Mouse (Mus musculus) gastrocnemius, postnatal 10 days (tissue): ENCODE results near the gene Gm10837. TPM values are rescaled to one million over a fixed set of nuclear protein-coding genes. Genes with fewer than 3 reads are reported as not detected.
"Not testable (repeated sequence)": the region's sequence is repeated elsewhere in the genome, so short reads cannot be mapped to it uniquely, and the experiment has no call there.

ENCODE experiments used
- DNase-seq: peaks from one replicate; pipeline ENCODE4 v3.0.0; 2021; ENCODE audit warnings: mixed read lengths
- long read RNA-seq, 2 experiments: library from polyadenylated mRNA; stranded (forward); transcript quantifications; one replicate each; pipeline ENCODE4 v2.0.0; 2021
- total RNA-seq, 2 experiments: library from RNA; stranded (reverse); gene quantifications; 2 replicates each; pipeline ENCODE4 v1.2.3; 2021

Gene Gm10837
- not detected for total RNA-seq
- long read RNA-seq, experiment 1, result 0 reads
- long read RNA-seq, experiment 2, result 0 reads

- DNase-seq, result no peak
Measured at GRCm38 (mm10) chr14:122490441-122491328, at the start of gene Gm10837. Gm10837 (plus strand) TSS chr14:122490586.

- no peak for DNase-seq
Measured at GRCm38 (mm10) chr14:122449601-122450495, 40.5 kb upstream of the Gm10837 start.

DNA sequence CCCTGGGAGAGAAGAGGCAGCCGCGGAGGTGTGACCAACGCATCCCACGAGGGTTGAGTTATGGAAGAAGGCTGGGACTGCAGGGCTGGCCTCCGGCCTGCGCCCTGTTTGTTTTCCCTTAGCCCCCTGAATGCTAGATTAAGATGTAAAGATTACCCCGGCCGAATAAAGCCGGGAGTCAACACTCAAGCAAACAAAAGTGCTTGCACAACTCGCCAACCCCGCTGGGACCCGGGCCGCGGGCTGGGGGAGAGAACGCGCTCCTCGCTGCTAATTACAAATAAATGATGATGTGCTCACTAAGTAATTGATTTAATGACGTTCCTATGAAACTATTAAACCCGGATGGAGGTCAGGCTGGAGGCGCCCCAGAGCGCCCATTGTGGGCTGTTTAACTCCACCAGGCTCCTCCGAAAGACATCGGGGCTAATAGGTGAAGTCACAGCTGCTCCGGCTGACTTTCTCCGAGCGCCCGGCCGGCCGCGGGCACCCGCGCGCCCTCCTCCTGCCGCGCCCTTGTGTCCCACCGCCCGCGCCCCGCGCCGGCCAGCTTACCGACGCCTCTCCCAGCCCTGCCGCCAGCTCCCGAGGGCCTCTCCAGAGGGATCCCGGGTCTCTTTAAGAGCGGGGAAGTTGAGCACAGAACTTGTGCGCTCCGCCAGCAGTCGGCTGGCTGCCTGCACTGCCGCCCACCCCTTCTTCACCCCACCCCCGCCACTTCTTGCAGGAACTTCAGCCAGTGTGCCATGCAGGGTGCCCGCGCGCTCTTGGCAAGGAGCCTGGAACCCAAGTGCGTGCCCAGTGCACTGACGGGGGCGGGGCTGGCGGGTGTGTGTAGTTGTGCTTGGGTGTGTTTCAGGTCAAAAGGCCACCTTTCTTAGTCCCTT, 39.6 kb upstream of the Gm10837 start, which contains the start of gene Gm5089:
TSS of gene Gm5089 (minus strand) at position 620 of the 887 bp plus-strand sequence.
- DNase-seq, result peak; percentile 33

DNA sequence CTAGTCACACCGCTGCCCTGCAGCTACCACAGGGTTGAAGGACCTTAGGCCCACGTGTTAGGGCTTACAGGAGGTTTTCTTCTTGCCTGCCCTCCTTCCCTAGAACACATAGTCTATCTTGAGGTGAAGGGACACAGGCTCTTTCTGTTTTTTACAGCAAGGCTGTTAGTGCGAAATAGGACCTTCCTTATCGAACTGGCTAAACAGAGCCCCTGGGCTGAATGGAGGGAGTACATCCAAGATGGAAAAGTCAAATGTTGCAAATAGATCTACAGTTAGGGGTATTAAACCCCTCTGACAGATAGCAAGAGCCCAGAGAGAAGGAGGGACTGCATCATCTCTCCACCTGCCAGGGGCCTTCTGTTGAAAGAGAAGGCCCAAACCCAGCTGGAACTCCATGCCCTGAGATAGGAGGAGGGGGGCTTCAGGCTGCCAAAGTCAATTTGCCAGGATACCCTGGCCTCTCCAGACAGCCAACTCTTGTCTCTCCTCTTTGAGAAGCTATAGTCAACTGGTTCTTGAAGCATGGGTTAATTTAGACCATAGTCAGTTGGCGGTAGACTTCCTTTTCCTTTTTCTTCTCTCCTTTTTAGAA, 38.7 kb upstream of the Gm10837 start:
- DNase-seq, result no peak

DNA sequence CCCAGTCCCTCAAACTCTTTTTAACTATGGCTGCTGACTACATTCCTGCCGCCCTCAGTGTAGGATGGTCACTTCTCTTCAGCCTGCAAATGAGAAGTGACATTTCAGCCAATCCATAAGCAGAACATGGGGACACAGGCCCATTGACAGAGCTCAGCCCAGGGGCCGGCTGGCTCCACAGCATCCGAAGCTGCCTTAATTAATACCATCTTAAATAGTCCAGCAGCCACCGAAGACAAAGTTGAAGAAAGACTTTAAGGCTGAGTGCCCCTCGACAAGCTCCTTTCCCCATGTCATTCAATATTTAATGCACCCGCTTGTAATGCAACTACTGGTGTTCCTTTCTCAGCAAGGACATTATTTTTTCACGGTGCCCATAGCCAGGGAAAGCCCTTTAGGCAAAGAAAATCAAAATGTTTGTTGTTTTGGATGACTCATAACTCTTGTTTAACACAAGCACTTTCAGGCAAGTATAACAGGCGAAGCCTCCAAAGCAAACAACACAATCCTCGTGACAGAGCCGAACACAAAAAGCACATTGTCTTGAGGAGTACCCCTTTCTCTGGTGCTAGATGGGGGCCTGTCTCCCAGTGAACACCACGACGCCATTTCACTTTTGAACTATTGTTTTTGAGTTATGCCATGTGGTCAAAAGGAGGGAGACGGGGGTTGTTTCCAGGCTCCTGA, 37.5 kb upstream of the Gm10837 start:
- DNase-seq, result no peak

GRCm38 (mm10) chr14:122453388-122453995, 36.9 kb upstream of the Gm10837 start:
- no peak for DNase-seq

DNA sequence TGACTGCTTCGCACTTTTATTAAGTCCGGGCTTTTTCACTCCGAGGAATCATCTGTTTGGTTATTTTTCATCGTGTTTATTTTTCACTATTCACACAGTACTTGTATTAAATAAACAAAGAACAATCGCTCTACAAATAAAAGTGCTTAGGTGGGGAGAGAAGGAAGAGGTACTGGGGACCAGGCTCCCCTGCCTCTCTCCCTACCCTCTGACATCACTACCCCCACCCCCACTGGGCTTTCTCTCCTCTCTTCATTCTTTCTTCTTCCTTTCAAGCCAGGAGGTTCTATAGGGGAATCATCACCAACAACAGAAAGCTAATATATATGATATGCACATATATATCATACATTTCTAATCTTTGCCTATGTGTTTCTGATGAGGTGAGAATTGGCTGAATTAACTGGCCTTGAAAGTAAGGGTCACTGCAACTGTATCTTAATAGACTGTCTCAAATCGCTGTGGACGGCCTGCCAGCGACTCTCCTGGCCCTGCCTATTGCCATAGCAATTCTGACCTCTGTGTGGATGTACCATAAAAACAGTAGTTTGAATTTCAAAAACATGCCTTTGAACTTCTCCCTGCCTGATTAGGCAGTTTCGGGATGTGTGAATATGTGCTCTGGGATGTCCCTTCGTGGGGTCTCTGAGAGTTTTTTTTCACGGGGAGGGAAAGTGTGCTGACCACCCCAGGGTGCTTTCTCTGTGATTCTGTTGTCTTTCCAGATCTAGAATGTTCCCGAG, 36.2 kb upstream of the Gm10837 start:
- no peak for DNase-seq

- no peak for DNase-seq
Measured at GRCm38 (mm10) chr14:122454901-122455561, 35.4 kb upstream of the Gm10837 start.

DNA sequence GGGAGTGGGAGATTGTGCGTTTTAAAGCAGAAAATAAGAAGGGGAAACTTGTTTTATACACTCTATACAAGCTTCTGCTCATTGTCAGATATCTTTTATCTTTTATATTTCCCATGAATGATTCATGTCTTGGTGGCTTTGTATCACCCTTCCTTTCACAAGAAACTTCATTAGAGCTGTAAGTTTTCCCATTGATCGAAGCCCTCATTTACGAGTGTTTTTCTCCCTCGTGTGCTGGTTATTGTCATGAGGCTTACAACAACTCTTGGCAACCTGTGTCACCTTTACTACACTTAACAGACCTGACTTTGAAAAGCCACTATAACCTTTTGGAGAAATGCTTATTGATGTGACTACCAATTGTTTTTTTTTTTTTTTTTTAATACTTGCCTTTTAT, 34.8 kb upstream of the Gm10837 start:
- no peak for DNase-seq

- not testable (repeated sequence) for DNase-seq
Measured at GRCm38 (mm10) chr14:122459332-122459731, 31.1 kb upstream of the Gm10837 start.

DNA sequence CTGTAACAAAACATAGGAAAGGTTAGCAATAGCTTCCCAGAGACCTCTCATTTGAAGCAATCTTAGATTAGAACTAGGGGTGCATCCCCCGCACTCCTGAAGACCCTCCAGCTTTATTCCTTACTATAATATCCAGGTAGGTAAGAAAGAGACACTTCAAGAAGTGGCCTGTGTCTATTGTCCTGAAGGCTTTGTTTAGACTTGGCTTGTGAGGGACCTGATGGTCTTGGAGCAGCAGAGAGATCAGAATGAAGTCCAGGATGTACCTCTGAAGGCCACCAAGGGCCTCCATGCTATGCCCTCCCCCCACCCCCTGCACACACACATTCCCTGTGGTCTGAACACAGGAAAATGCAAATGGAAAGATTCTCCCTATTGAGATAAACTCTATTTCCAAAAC, 30.6 kb upstream of the Gm10837 start:
- no peak for DNase-seq

DNA sequence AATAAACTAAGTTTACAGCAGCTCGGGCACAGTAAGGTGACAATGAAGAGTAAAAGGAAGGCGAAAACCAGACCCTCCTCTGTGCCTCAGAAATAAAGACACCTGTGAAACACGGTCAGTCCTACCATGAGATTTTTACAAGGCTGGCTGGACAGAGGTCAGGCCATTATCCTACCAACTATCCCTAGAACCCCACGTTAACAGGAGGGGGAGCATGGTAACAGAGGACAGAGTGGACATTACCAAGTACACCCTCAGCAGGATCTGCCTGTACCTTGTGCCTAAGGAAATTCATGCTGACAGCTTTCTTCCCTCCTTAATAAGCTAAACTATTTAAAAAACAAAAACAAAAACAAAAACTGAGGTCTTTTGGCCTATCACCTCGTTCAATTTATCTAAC, 30.2 kb upstream of the Gm10837 start:
- no peak for DNase-seq

DNA sequence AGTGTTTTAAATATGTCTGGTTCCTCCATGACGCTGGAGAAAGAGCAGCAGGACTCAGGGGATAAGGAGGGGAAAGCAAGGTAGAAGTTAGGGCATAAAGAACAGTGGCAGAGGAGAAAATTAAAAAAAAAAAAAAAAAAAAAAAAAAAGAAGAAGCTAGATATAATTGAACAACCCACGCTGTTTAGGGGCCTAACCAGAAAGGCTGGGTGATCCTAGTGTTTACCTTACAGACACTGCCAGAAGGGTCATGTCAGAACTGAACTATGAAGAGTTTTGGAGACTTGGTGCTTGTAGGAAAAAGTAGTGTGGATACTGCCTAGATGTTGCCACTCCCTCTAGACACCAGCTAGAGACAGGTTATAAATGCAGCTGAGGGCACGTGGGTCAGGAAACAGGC, 28.9 kb upstream of the Gm10837 start:
- DNase-seq, result no peak

DNA sequence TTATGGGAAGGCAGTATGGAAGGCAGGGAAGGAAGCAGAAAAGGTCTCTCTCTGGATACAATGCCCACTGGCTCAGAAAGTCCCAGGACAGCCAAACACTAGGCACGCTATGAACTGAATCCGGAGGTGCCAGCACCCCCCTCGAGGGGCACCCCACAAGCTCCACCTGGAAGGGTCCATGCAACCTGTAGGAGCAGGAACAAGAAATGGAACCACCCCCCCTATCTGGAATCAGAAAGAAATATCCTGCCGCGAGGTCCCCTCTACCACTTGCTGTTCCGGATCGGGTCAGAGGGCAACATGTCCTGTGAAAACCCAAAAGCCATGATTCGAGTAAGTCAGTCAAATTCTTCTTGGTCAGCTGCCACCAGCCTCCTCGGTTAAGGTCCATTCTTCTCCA, 28.4 kb upstream of the Gm10837 start:
- DNase-seq, result no peak

GRCm38 (mm10) chr14:122462689-122463079, 27.7 kb upstream of the Gm10837 start:
- no peak for DNase-seq

DNA sequence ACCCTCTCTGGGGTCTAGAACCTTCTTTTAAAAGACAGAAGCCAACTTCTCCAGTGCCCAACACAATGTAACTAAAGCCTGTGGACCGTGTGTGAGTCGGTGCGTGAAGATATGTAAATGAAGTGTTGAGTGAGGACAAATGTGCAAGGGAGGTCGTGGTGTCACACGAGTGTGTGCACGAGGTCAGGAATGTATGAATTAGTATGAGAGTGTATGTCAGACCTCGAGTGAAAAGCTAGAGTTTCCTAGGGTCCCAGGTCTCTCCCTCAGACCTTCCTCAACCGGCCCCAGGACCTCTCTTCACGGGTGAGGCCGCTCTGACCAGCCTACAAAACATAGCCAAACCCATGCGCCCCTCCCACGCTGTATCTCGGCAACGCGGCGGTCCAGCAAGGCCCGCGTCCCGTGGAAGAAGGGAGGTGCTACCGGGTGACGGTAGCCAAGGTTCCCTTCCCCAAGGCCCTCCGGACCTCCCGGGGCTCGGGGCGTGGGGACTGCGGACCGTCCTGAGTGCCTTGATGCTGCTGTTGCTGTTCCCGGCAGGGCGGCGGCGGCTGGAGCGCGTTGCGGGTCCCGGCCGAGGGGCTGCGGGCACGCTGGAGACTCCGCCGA, 27.2 kb upstream of the Gm10837 start:
- no peak for DNase-seq

GRCm38 (mm10) chr14:122463734-122464341, 26.5 kb upstream of the Gm10837 start:
- not testable (repeated sequence) for DNase-seq

DNA sequence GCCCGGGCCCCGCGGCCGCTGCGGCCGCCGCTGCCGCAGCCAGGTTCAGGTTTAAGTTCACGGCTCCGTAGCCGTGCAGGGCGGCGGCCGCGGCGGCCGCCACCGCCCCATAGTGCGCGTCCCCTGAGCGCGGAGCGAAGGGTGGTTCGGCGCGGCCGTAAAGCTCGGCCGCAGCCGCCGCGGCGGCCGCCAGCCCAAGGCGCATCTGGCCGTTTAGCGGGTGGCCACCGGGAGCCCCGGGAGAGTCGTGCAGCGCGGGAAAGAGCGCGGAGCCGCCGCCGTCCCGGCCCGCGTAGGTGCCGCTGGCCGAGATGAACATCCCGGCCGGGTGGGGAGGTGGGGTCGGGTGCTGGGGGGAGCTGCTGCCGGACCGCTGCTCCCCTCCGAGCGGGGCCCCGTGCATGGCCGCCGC, 26.0 kb upstream of the Gm10837 start:
- no peak for DNase-seq
